Mouse (Mus musculus): ENCODE measurements around the gene Eml4. TPM values are rescaled to one million over a fixed set of nuclear protein-coding genes. Genes with fewer than 3 reads are reported as not detected.

The Eml4 gene
- polyA plus RNA-seq, 1 experiment from 2014 or later = 20.6 TPM

Other genes with a start within 250 kb of the Eml4 start
- 12.5 and 13.1 TPM in 2 replicates for gene Pkdcc, start 135.6 kb upstream of the Eml4 start, polyA plus RNA-seq (2015; fragmentation: Nextera tagmentation; extraction: Ambion mirVana)
- 251 and 271 TPM in 2 replicates for gene Cox7a2l, start 166.4 kb downstream of the Eml4 start, polyA plus RNA-seq (2015; fragmentation: Nextera tagmentation; extraction: Ambion mirVana)

Data from thymus, postnatal 0 days (tissue).